Mouse (Mus musculus) small intestine, adult 2 months (tissue): Measurements from ENCODE around the gene Gabbr2. TPM values are rescaled to one million over a fixed set of nuclear protein-coding genes. Genes with fewer than 3 reads are reported as not detected.

Source experiments
- H3K27ac ChIP-seq: fragments of 200-500 bp; 2 replicates; pipeline ENCODE4 v1.5.1; 2012; ENCODE audit warnings: low read depth, low read length, control low read depth, inconsistent platforms; ENCODE audit not compliant: insufficient read depth
- H3K27me3 ChIP-seq: fragments of 200-500 bp; 2 replicates; pipeline ENCODE4 v1.6.1; 2012; ENCODE audit warnings: mild to moderate bottlenecking, moderate library complexity, low read length, inconsistent platforms; ENCODE audit not compliant: control insufficient read depth, insufficient read depth
- H3K36me3 ChIP-seq: fragments of 200-500 bp; 2 replicates; pipeline ENCODE4 v1.6.1; 2012; ENCODE audit warnings: mild to moderate bottlenecking, low read length, control low read depth, inconsistent platforms; ENCODE audit not compliant: control insufficient read depth, insufficient read depth
- H3K4me1 ChIP-seq: fragments of 200-500 bp; 2 replicates; pipeline ENCODE4 v1.6.1; 2012; ENCODE audit warnings: low read length, inconsistent platforms, mixed read lengths; ENCODE audit not compliant: control insufficient read depth, insufficient read depth, insufficient read length
- H3K4me3 ChIP-seq: fragments of 200-500 bp; 2 replicates; pipeline ENCODE4 v1.5.1; 2012; ENCODE audit warnings: low read depth, mild to moderate bottlenecking, control low read depth, inconsistent platforms, low read length, moderate library complexity
- CTCF ChIP-seq: fragments of 200-500 bp; IDR thresholded peaks from 2 replicates; pipeline ENCODE4 v1.5.1; 2012; ENCODE audit warnings: low read depth, mild to moderate bottlenecking, control low read depth, inconsistent platforms, low read length, moderate library complexity, mixed read lengths; ENCODE audit not compliant: insufficient replicate concordance, insufficient read length; ENCODE audit errors: extremely low read depth
- POLR2A ChIP-seq: fragments of 200-500 bp; IDR thresholded peaks from 2 replicates; pipeline ENCODE4 v1.6.1; 2012; ENCODE audit warnings: low read depth, mild to moderate bottlenecking, control low read depth, inconsistent platforms, low read length, moderate library complexity
- WGBS: fragments of 180-500 bp; shearing (Covaris S2); methylation state at CpG from one replicate; pipeline ENCODE4 v1.1.7; 2018; 5-methylcytosine and 5-hydroxymethylcytosine counted together
- polyA plus RNA-seq: library from polyadenylated mRNA; depleted of rRNA; stranded (reverse); fragments of >200 nt; gene quantifications from 2 replicates; pipeline ENCODE4 v1.2.3, GENCODE M21; 2012

Gene Gabbr2
- polyA plus RNA-seq, 1 experiment = 0.74 TPM

- no peak for TF ChIP-seq CTCF
- no peak for TF ChIP-seq POLR2A
- Histone ChIP-seq H3K36me3 (no peaks in the 10 kb centered on the region), H3K27ac (no peak overlapping the region), H3K4me1 (no peaks in the 10 kb centered on the region), H3K27me3 (no peaks in the 10 kb centered on the region), H3K4me3 (no peak overlapping the region)
- WGBS = 72% methylated on average over 4 of the region's 4 CpGs
Measured at GRCm38 (mm10) chr4:46710523-46710922, 281.1 kb downstream of the Gabbr2 start.

- no peak overlapping the region for H3K27ac ChIP-seq
- H3K36me3 ChIP-seq = no peaks in the 10 kb centered on the region
- H3K4me3 ChIP-seq = no peak overlapping the region
- WGBS = 78% methylated on average over 6 of the region's 6 CpGs
- no peaks in the 10 kb centered on the region for H3K27me3 ChIP-seq
- TF ChIP-seq CTCF = no peak
- no peak for TF ChIP-seq POLR2A
- H3K4me1 ChIP-seq = no peaks in the 10 kb centered on the region
Measured at GRCm38 (mm10) chr4:46710018-46710417, 281.7 kb downstream of the Gabbr2 start.

GRCm38 (mm10) chr4:46709492-46709891, 282.2 kb downstream of the Gabbr2 start:
- no peaks in the 10 kb centered on the region for H3K27me3 ChIP-seq
- no peaks in the 10 kb centered on the region for H3K4me1 ChIP-seq
- TF ChIP-seq POLR2A (no peak), CTCF (no peak)
- 70% methylated on average over 7 of the region's 7 CpGs for WGBS
- H3K27ac ChIP-seq = no peak overlapping the region
- H3K36me3 ChIP-seq = no peaks in the 10 kb centered on the region
- H3K4me3 ChIP-seq = no peak overlapping the region

- no peak for TF ChIP-seq POLR2A
- no peak for TF ChIP-seq CTCF
- no peak overlapping the region for H3K4me3 ChIP-seq
- H3K27me3 ChIP-seq = no peaks in the 10 kb centered on the region
- H3K36me3 ChIP-seq = no peaks in the 10 kb centered on the region
- no peaks in the 10 kb centered on the region for H3K4me1 ChIP-seq
- WGBS = 70% methylated on average over 12 of the region's 12 CpGs
- H3K27ac ChIP-seq = no peak overlapping the region
Measured at GRCm38 (mm10) chr4:46705739-46706138, 285.9 kb downstream of the Gabbr2 start.

- H3K36me3 ChIP-seq = no peaks in the 10 kb centered on the region
- H3K27me3 ChIP-seq = no peaks in the 10 kb centered on the region
- no peak for TF ChIP-seq CTCF
- no peak for TF ChIP-seq POLR2A
- H3K4me3 ChIP-seq = no peak overlapping the region
- 90% methylated on average over 10 of the region's 10 CpGs for WGBS
- H3K27ac ChIP-seq = no peak overlapping the region
- no peaks in the 10 kb centered on the region for H3K4me1 ChIP-seq
Measured at GRCm38 (mm10) chr4:46703146-46703545, 288.5 kb downstream of the Gabbr2 start.

GRCm38 (mm10) chr4:46700223-46700651, 291.4 kb downstream of the Gabbr2 start:
- H3K4me1 ChIP-seq = no peaks in the 10 kb centered on the region
- no peak overlapping the region for H3K27ac ChIP-seq
- 54% methylated on average over 10 of the region's 10 CpGs for WGBS
- no peaks in the 10 kb centered on the region for H3K36me3 ChIP-seq
- TF ChIP-seq POLR2A = no peak
- no peak for TF ChIP-seq CTCF
- H3K4me3 ChIP-seq = no peak overlapping the region
- H3K27me3 ChIP-seq = no peaks in the 10 kb centered on the region

- 76% methylated on average over 6 of the region's 6 CpGs for WGBS
- H3K4me3 ChIP-seq = no peak overlapping the region
- H3K4me1 ChIP-seq = no peaks in the 10 kb centered on the region
- no peaks in the 10 kb centered on the region for H3K36me3 ChIP-seq
- H3K27me3 ChIP-seq = no peaks in the 10 kb centered on the region
- TF ChIP-seq POLR2A (no peak), CTCF (no peak)
- H3K27ac ChIP-seq = no peak overlapping the region
Measured at GRCm38 (mm10) chr4:46696467-46696866, 295.2 kb downstream of the Gabbr2 start.

GRCm38 (mm10) chr4:46690565-46690964, 301.1 kb downstream of the Gabbr2 start:
- Histone ChIP-seq H3K27ac (no peak overlapping the region), H3K27me3 (no peaks in the 10 kb centered on the region), H3K4me1 (no peaks in the 10 kb centered on the region), H3K4me3 (no peak overlapping the region), H3K36me3 (no peaks in the 10 kb centered on the region)
- no peak for TF ChIP-seq POLR2A
- no peak for TF ChIP-seq CTCF
- 86% methylated on average over 8 of the region's 8 CpGs for WGBS
